Mouse (Mus musculus) liver, embryonic 15.5 days (tissue): ENCODE data around the gene Gm21992. TPM values are rescaled to one million over a fixed set of nuclear protein-coding genes. Genes with fewer than 3 reads are reported as not detected.
A peak's percentile ranks its signal among the peaks of the same experiment; 100 is the strongest.
"Not testable (repeated sequence)": the region's sequence is repeated elsewhere in the genome, so short reads cannot be mapped to it uniquely, and the experiment has no call there.

Source experiments
- ATAC-seq: fragments of 200-750 bp; cut with Nextera tagmentation; 2 replicates; pipeline ENCODE4 v1.8.0; 2017; ENCODE audit warnings: moderate number of reproducible peaks, mild to moderate bottlenecking, moderate library complexity; ENCODE audit not compliant: insufficient read depth
- H3K27ac ChIP-seq: fragments of 300-500 bp; sonication (generic); replicated peaks from 2 replicates; pipeline ENCODE4 v1.5.1; 2015; ENCODE audit warnings: mild to moderate bottlenecking, inconsistent platforms
- H3K27me3 ChIP-seq: fragments of 300-500 bp; sonication (generic); 2 replicates; pipeline ENCODE4 v1.6.1; 2015; ENCODE audit warnings: mild to moderate bottlenecking, inconsistent platforms
- H3K36me3 ChIP-seq: fragments of 300-500 bp; sonication (generic); replicated peaks from 2 replicates; pipeline ENCODE4 v1.6.1; 2015; ENCODE audit warnings: moderate library complexity, mild to moderate bottlenecking, inconsistent platforms
- H3K4me1 ChIP-seq: fragments of 300-500 bp; sonication (generic); replicated peaks from 2 replicates; pipeline ENCODE4 v1.6.1; 2015; ENCODE audit warnings: inconsistent platforms
- H3K4me2 ChIP-seq: fragments of 300-500 bp; sonication (generic); 2 replicates; pipeline ENCODE4 v1.6.1; 2015; ENCODE audit warnings: moderate library complexity, mild to moderate bottlenecking, inconsistent platforms
- H3K4me3 ChIP-seq: fragments of 300-500 bp; sonication (generic); replicated peaks from 2 replicates; pipeline ENCODE4 v1.5.1; 2015; ENCODE audit warnings: mild to moderate bottlenecking, inconsistent platforms
- H3K9ac ChIP-seq: fragments of 300-500 bp; sonication (generic); 2 replicates; pipeline ENCODE4 v1.6.1; 2015; ENCODE audit warnings: moderate library complexity, mild to moderate bottlenecking, inconsistent platforms
- H3K9me3 ChIP-seq: fragments of 300-500 bp; sonication (generic); replicated peaks from 2 replicates; pipeline ENCODE4 v1.6.1; 2016; ENCODE audit warnings: inconsistent platforms
- WGBS: fragments of 180-500 bp; shearing (Covaris S2); methylation state at CpG from one replicate; pipeline ENCODE4 v1.1.7; 2015; ENCODE audit warnings: mixed read lengths; ENCODE audit not compliant: insufficient replicate concordance; 5-methylcytosine and 5-hydroxymethylcytosine counted together
- polyA plus RNA-seq: library from polyadenylated mRNA; unstranded; fragments of >200 nt; fragmentation: Nextera tagmentation; extraction: Ambion mirVana; gene quantifications from 2 replicates; pipeline ENCODE4 v1.2.1, GENCODE M21; 2015

The Gm21992 gene
- polyA plus RNA-seq, 1 experiment from 2014 or later = 12.7 TPM

GRCm38 (mm10) chr19:4812334-4812949 is 1.0 kb upstream of the Gm21992 start:
- WGBS = 65% methylated on average over 8 of the region's 8 CpGs
- not testable (repeated sequence) for H3K36me3 ChIP-seq, H3K9me3 ChIP-seq, H3K27me3 ChIP-seq, ATAC-seq
- H3K4me3 ChIP-seq = peak overlapping the region; percentile 83
- peak overlapping the region; percentile 94 for H3K27ac ChIP-seq
- peak overlapping the region; percentile 72 for H3K4me2 ChIP-seq
- peaks cover 27% of the 10 kb centered on the region for H3K4me1 ChIP-seq
- peak overlapping the region; percentile 72 for H3K9ac ChIP-seq

GRCm38 (mm10) chr19:4811909-4812242 is 464 bp upstream of the Gm21992 start:
- Histone ChIP-seq H3K36me3 (no peaks in the 10 kb centered on the region), H3K27ac (peak overlapping the region; percentile 94), H3K27me3 (no peaks in the 10 kb centered on the region), H3K4me1 (peaks cover 32% of the 10 kb centered on the region), H3K4me3 (peak overlapping the region; percentile 83), H3K9ac (peak overlapping the region; percentile 72), H3K9me3 (no peaks in the 10 kb centered on the region), H3K4me2 (peak overlapping the region; percentile 72)
- WGBS = 3% methylated on average over 12 of the region's 12 CpGs
- ATAC-seq = no peak; the same call in 1 of the 2 replicates

- WGBS = under 1% methylated on average over 17 of the region's 17 CpGs
- H3K4me1 ChIP-seq = peaks cover 32% of the 10 kb centered on the region
- H3K27me3 ChIP-seq = no peaks in the 10 kb centered on the region
- H3K9ac ChIP-seq = peak overlapping the region; percentile 82
- no peak for ATAC-seq
- no peaks in the 10 kb centered on the region for H3K9me3 ChIP-seq
- no peaks in the 10 kb centered on the region for H3K36me3 ChIP-seq
- peak overlapping the region; percentile 94 for H3K27ac ChIP-seq
- H3K4me2 ChIP-seq = peak overlapping the region; percentile 76
- H3K4me3 ChIP-seq = peak overlapping the region; percentile 83
Measured at GRCm38 (mm10) chr19:4810746-4811062, 708 bp downstream of the Gm21992 start.

GRCm38 (mm10) chr19:4810309-4810708 is 1.1 kb downstream of the Gm21992 start:
- H3K9ac ChIP-seq = peak overlapping the region; percentile 82
- H3K36me3 ChIP-seq = no peaks in the 10 kb centered on the region
- peak overlapping the region; percentile 94 for H3K27ac ChIP-seq
- no peaks in the 10 kb centered on the region for H3K27me3 ChIP-seq
- peaks cover 33% of the 10 kb centered on the region for H3K4me1 ChIP-seq
- peak overlapping the region; percentile 83 for H3K4me3 ChIP-seq
- under 1% methylated on average over 14 of the region's 14 CpGs for WGBS
- ATAC-seq = no peak
- H3K4me2 ChIP-seq = peak overlapping the region; percentile 76
- no peaks in the 10 kb centered on the region for H3K9me3 ChIP-seq

GRCm38 (mm10) chr19:4803283-4803682 is 8.1 kb downstream of the Gm21992 start:
- Histone ChIP-seq H3K4me1 (peaks cover 34% of the 10 kb centered on the region), H3K27ac (no peak overlapping the region), H3K9me3 (no peaks in the 10 kb centered on the region), H3K9ac (no peak overlapping the region), H3K4me2 (no peak overlapping the region), H3K4me3 (no peak overlapping the region), H3K27me3 (no peaks in the 10 kb centered on the region), H3K36me3 (peaks cover 60% of the 10 kb centered on the region)
- WGBS = 85% methylated on average over 10 of the region's 10 CpGs
- no peak for ATAC-seq

- no peaks in the 10 kb centered on the region for H3K27me3 ChIP-seq
- no peak overlapping the region for H3K4me2 ChIP-seq
- 96% methylated on average over 7 of the region's 7 CpGs for WGBS
- no peaks in the 10 kb centered on the region for H3K9me3 ChIP-seq
- peaks cover 30% of the 10 kb centered on the region for H3K4me1 ChIP-seq
- ATAC-seq = no peak
- H3K36me3 ChIP-seq = peaks cover 66% of the 10 kb centered on the region
- no peak overlapping the region for H3K9ac ChIP-seq
- H3K4me3 ChIP-seq = no peak overlapping the region
- H3K27ac ChIP-seq = no peak overlapping the region
Measured at GRCm38 (mm10) chr19:4802691-4803091, 8.7 kb downstream of the Gm21992 start.

- WGBS = 81% methylated on average over 5 of the region's 5 CpGs
- Histone ChIP-seq H3K9me3 (no peaks in the 10 kb centered on the region), H3K4me1 (peaks cover 45% of the 10 kb centered on the region), H3K4me2 (no peak overlapping the region), H3K4me3 (no peak overlapping the region), H3K27ac (no peak overlapping the region), H3K36me3 (peaks cover 80% of the 10 kb centered on the region), H3K27me3 (no peaks in the 10 kb centered on the region), H3K9ac (no peak overlapping the region)
- ATAC-seq = no peak
Measured at GRCm38 (mm10) chr19:4799083-4799482, 12.3 kb downstream of the Gm21992 start.

- ATAC-seq = no peak
- H3K9me3 ChIP-seq = no peaks in the 10 kb centered on the region
- 90% methylated on average over 2 of the region's 2 CpGs for WGBS
- no peak overlapping the region for H3K27ac ChIP-seq
- H3K4me3 ChIP-seq = no peak overlapping the region
- no peak overlapping the region for H3K9ac ChIP-seq
- H3K36me3 ChIP-seq = peaks cover 68% of the 10 kb centered on the region
- H3K27me3 ChIP-seq = no peaks in the 10 kb centered on the region
- H3K4me2 ChIP-seq = no peak overlapping the region
- peaks cover 40% of the 10 kb centered on the region for H3K4me1 ChIP-seq
Measured at GRCm38 (mm10) chr19:4797846-4798245, 13.6 kb downstream of the Gm21992 start.

- ATAC-seq = no peak
Measured at GRCm38 (mm10) chr19:4795929-4796328, 15.5 kb downstream of the Gm21992 start.

GRCm38 (mm10) chr19:4793831-4794422 is 17.5 kb downstream of the Gm21992 start, which contains the start of gene Rbm4:
Gene Rbm4 (minus strand): TSS chr19:4793901.
- H3K36me3 ChIP-seq = peaks cover 60% of the 10 kb centered on the region
- WGBS = under 1% methylated on average over 31 of the region's 31 CpGs
- H3K27ac ChIP-seq = peak within 1 kb of the TSS; percentile 88
- peaks cover 66% of the 10 kb centered on the region for H3K4me1 ChIP-seq
- H3K4me3 ChIP-seq = peak within 1 kb of the TSS; percentile 78
- peak within 1 kb of the TSS; percentile 74 for H3K4me2 ChIP-seq
- no peaks in the 10 kb centered on the region for H3K27me3 ChIP-seq
- peak; percentile 95 for ATAC-seq
- no peaks in the 10 kb centered on the region for H3K9me3 ChIP-seq
- H3K9ac ChIP-seq = peak within 1 kb of the TSS; percentile 68

More at GRCm38 (mm10) chr19:4795929-4796328, 15.5 kb downstream of the Gm21992 start:
- Histone ChIP-seq H3K4me2 (no peak overlapping the region), H3K4me3 (no peak overlapping the region), H3K27me3 (no peaks in the 10 kb centered on the region), H3K36me3 (peaks cover 62% of the 10 kb centered on the region), H3K4me1 (peaks cover 52% of the 10 kb centered on the region), H3K27ac (peak overlapping the region; percentile 7), H3K9me3 (no peaks in the 10 kb centered on the region), H3K9ac (no peak overlapping the region)
- 75% methylated on average over 1 of the region's 1 CpGs for WGBS

- peaks cover 60% of the 10 kb centered on the region for H3K36me3 ChIP-seq
- H3K4me1 ChIP-seq = peaks cover 66% of the 10 kb centered on the region
- H3K27me3 ChIP-seq = no peaks in the 10 kb centered on the region
- no peaks in the 10 kb centered on the region for H3K9me3 ChIP-seq
- peak overlapping the region; percentile 88 for H3K27ac ChIP-seq
- peak overlapping the region; percentile 68 for H3K9ac ChIP-seq
- under 1% methylated on average over 16 of the region's 16 CpGs for WGBS
- peak overlapping the region; percentile 74 for H3K4me2 ChIP-seq
- H3K4me3 ChIP-seq = peak overlapping the region; percentile 78
- ATAC-seq = peak; percentile 52
Measured at GRCm38 (mm10) chr19:4793281-4793830, 18.1 kb downstream of the Gm21992 start.
